Mouse (Mus musculus): ENCODE measurements around the gene Olfml1.

Gene Olfml1
- long read RNA-seq, experiment 1, partial matches to known transcripts, result 0 of 3 reads
- long read RNA-seq, experiment 1, other reads (novel, unspliced or antisense), result 0 of 3 reads
- long read RNA-seq, experiment 2, partial matches to known transcripts, result 0 of 2 reads
- long read RNA-seq, experiment 2, other reads (novel, unspliced or antisense), result 0 of 2 reads

- intact Hi-C loops (cut with DNase I), result no loop called here
Measured at GRCm38 (mm10) chr7:107567261-107567671, at the start of gene Olfml1. Olfml1 (plus strand) TSS chr7:107567446.

- intact Hi-C loops (cut with DNase I), result no loop called here
Measured at GRCm38 (mm10) chr7:107519256-107520025, 47.8 kb upstream of the Olfml1 start.

- intact Hi-C loops (cut with DNase I), result no loop called here
Measured at GRCm38 (mm10) chr7:107521411-107521810, 45.8 kb upstream of the Olfml1 start.

GRCm38 (mm10) chr7:107526299-107526698, 40.9 kb upstream of the Olfml1 start:
- intact Hi-C loops (cut with DNase I), result loop anchor here (5.0 kb wide), 2 partner anchors 294 to 309 kb away; no protein-coding TSS in a partner anchor

GRCm38 (mm10) chr7:107528169-107528772, 39.0 kb upstream of the Olfml1 start:
- intact Hi-C loops (cut with DNase I), result loop anchor here (5.0 kb wide), 2 partner anchors 296 to 311 kb away; no protein-coding TSS in a partner anchor

GRCm38 (mm10) chr7:107529364-107529763, 37.9 kb upstream of the Olfml1 start:
- intact Hi-C loops (cut with DNase I), result loop anchor here (5.0 kb wide), 2 partner anchors 297 to 312 kb away; no protein-coding TSS in a partner anchor

- intact Hi-C loops (cut with DNase I), result no loop called here
Measured at GRCm38 (mm10) chr7:107535311-107535710, 31.9 kb upstream of the Olfml1 start.

- intact Hi-C loops (cut with DNase I), result no loop called here
Measured at GRCm38 (mm10) chr7:107536516-107536915, 30.7 kb upstream of the Olfml1 start.

GRCm38 (mm10) chr7:107540034-107540433, 27.2 kb upstream of the Olfml1 start:
- intact Hi-C loops (cut with DNase I), result no loop called here

- intact Hi-C loops (cut with DNase I), result no loop called here
Measured at GRCm38 (mm10) chr7:107545011-107545410, 22.2 kb upstream of the Olfml1 start.

- intact Hi-C loops (cut with DNase I), result no loop called here
Measured at GRCm38 (mm10) chr7:107547872-107548271, 19.4 kb upstream of the Olfml1 start.

- intact Hi-C loops (cut with DNase I), result no loop called here
Measured at GRCm38 (mm10) chr7:107553461-107553860, 13.8 kb upstream of the Olfml1 start.

GRCm38 (mm10) chr7:107555906-107556305, 11.3 kb upstream of the Olfml1 start:
- intact Hi-C loops (cut with DNase I), result no loop called here

- intact Hi-C loops (cut with DNase I), result no loop called here
Measured at GRCm38 (mm10) chr7:107560675-107561074, 6.6 kb upstream of the Olfml1 start.

GRCm38 (mm10) chr7:107561584-107561983, 5.7 kb upstream of the Olfml1 start:
- intact Hi-C loops (cut with DNase I), result no loop called here

GRCm38 (mm10) chr7:107563727-107564126, 3.5 kb upstream of the Olfml1 start:
- intact Hi-C loops (cut with DNase I), result no loop called here

GRCm38 (mm10) chr7:107567674-107568073, 428 bp downstream of the Olfml1 start:
- intact Hi-C loops (cut with DNase I), result no loop called here

GRCm38 (mm10) chr7:107568971-107569370, 1.7 kb downstream of the Olfml1 start:
- intact Hi-C loops (cut with DNase I), result no loop called here

GRCm38 (mm10) chr7:107573856-107574255, 6.6 kb downstream of the Olfml1 start:
- intact Hi-C loops (cut with DNase I), result no loop called here

- intact Hi-C loops (cut with DNase I), result no loop called here
Measured at GRCm38 (mm10) chr7:107574276-107574675, 7.0 kb downstream of the Olfml1 start.

GRCm38 (mm10) chr7:107592641-107593040, 25.4 kb downstream of the Olfml1 start:
- intact Hi-C loops (cut with DNase I), result no loop called here

- intact Hi-C loops (cut with DNase I), result no loop called here
Measured at GRCm38 (mm10) chr7:107593904-107594303, 26.7 kb downstream of the Olfml1 start.
